Mouse (Mus musculus): ENCODE measurements at regions not wholly inside any gene's neighbourhood (a gene's known extent, or its start where the extent isn't known, plus 50 kb on each side); places are given as distances from the start of the nearest gene placed in this dataset.

DNA sequence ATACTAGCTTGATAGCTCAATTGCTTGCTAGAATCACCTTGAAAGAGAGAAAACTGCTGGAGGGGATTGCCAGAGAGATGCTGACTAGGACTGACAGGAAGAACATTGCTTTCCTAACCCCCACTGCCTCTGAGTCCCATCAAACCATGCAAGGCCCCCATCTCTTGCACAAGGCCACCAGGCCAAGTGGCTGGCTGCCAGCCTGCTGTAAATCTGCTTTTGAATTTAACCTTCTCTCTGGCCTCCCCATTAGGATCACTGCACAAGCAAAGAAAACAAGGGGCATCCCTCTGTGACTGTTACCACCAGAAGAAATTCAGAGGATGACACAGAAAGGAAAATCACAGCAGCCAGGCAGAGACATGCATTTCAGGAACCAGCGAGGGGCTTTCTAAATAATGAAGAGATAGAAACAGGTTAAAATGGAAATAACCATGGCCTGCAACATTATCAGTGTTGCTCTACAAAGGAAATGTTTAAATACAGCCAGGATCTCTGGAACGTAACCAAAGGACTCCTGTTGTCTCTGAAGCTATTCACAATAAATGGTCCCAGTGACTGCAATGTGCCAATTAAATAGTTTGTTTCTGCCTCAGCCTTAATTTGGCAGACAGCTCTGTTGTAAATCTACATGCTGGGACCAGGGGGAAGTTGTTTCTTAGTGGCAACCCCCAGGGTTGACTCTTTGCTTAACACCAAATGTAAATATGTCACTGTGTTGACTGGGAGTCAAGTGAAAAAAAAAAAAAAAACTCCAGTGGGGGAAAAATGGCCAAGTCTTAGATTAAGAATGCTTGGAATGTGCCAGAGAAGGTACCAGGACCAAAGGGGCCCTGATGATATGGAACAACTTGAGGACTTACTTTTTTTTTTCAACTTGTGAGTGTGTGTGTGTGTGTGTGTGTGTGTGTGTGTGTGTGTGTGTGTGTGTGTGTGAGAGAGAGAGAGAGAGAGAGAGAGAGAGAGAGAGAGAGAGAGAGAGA lies 233.9 kb upstream of the Epha4 start:
- Histone ChIP-seq H3K4me2 (ENCODE audit: low read depth, low read length) (no peak overlapping the region), H3K4me3 (ENCODE audit: low read length) (no peak overlapping the region), H3K36me3 (ENCODE audit: control insufficient read depth, insufficient read depth, low read length) (no peaks in the 10 kb centered on the region), H3K27ac (ENCODE audit: low read length) (no peak overlapping the region), H3K4me1 (replicated peaks; ENCODE audit: control insufficient read depth, insufficient read depth, low read length) (peaks cover 11% of the 10 kb centered on the region), H3K9ac (ENCODE audit: low read length) (no peak overlapping the region), H3K27me3 (ENCODE audit: control insufficient read depth, insufficient read depth, low read depth, low read length) (no peaks in the 10 kb centered on the region), H3K9me3 (ENCODE audit: control insufficient read depth, low read length) (no peaks in the 10 kb centered on the region)
- WGBS, result 36% methylated on average over 2 of the region's 2 CpGs
- peak; percentile 61 for ATAC-seq (ENCODE audit: low read depth)

DNA sequence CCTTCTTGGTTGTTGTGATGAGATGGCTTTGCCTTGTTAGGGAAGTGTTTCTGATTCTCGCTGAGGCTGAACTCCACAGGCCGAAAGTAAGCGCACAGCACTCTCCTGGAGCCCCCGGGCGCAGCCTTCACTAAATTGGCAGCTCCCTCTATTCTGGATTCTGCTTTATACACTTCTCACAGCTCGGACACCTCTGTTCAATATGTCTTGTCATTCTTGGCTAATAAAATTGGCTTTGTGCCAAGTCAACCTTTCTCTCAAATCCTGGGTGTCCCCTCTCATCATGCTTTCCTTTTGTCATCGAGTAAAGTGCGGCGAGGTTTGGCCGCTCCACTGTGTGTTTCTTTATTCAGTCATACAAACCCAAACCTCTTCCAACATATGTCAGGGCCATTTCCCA lies 217.2 kb upstream of the Epha4 start:
- ATAC-seq (ENCODE audit: low read depth), result no peak
- WGBS, result 81% methylated on average over 10 of the region's 10 CpGs
- H3K27me3 ChIP-seq (ENCODE audit: control insufficient read depth, insufficient read depth, low read depth, low read length), result no peaks in the 10 kb centered on the region
- no peak overlapping the region for H3K4me2 ChIP-seq (ENCODE audit: low read depth, low read length)
- no peak overlapping the region for H3K27ac ChIP-seq (ENCODE audit: low read length)
- no peaks in the 10 kb centered on the region for H3K4me1 ChIP-seq (replicated peaks; ENCODE audit: control insufficient read depth, insufficient read depth, low read length)
- H3K36me3 ChIP-seq (ENCODE audit: control insufficient read depth, insufficient read depth, low read length), result no peaks in the 10 kb centered on the region
- no peak overlapping the region for H3K9ac ChIP-seq (ENCODE audit: low read length)
- H3K4me3 ChIP-seq (ENCODE audit: low read length), result no peak overlapping the region
- H3K9me3 ChIP-seq (ENCODE audit: control insufficient read depth, low read length), result no peaks in the 10 kb centered on the region

DNA sequence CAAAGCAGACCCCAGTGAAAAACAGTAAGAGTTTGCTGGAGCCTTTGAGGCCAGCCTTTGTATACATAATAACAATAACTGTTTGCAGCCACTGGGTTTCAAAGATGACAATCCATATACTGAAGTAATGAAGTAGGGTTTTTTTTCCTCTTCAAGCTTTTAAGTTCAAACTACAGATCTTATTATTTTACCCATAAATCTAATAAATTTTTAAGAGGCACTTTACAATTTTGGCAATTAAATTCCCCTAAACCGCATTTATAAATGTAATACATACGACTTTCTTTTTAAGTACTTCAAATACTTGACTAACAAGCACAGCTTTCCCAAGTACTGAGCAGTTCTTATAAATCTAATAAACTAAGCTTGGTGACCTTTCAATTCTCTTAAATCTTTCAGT lies 212.7 kb upstream of the Epha4 start:
- H3K4me2 ChIP-seq (ENCODE audit: low read depth, low read length), result no peak overlapping the region
- H3K36me3 ChIP-seq (ENCODE audit: control insufficient read depth, insufficient read depth, low read length), result no peaks in the 10 kb centered on the region
- no peak overlapping the region for H3K4me3 ChIP-seq (ENCODE audit: low read length)
- ATAC-seq (ENCODE audit: low read depth), result no peak
- no peaks in the 10 kb centered on the region for H3K27me3 ChIP-seq (ENCODE audit: control insufficient read depth, insufficient read depth, low read depth, low read length)
- H3K9ac ChIP-seq (ENCODE audit: low read length), result no peak overlapping the region
- H3K27ac ChIP-seq (ENCODE audit: low read length), result no peak overlapping the region
- no peaks in the 10 kb centered on the region for H3K4me1 ChIP-seq (replicated peaks; ENCODE audit: control insufficient read depth, insufficient read depth, low read length)
- no peaks in the 10 kb centered on the region for H3K9me3 ChIP-seq (ENCODE audit: control insufficient read depth, low read length)
- WGBS, result 71% methylated on average over 2 of the region's 2 CpGs

DNA sequence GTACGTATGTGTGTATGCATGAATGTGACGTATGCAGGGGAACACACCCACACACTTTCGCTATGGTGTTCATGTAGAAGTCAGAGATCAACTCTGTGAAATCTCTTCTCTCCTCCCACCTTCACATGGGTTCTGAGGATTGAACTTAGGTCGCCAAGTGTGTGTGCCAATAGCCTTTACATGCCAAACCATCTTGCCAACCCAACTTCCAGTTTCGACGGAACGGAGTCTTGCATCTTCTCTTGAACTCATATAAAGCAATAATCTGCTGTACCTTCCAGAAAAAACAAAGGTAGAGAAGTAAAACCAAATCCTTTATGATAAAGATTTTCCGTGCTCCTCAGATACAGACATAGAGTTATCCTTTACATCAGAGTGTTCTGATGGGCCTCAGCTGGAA lies 208.4 kb upstream of the Epha4 start:
- Histone ChIP-seq H3K36me3 (ENCODE audit: control insufficient read depth, insufficient read depth, low read length) (no peaks in the 10 kb centered on the region), H3K4me2 (ENCODE audit: low read depth, low read length) (no peak overlapping the region), H3K27ac (ENCODE audit: low read length) (no peak overlapping the region), H3K4me1 (replicated peaks; ENCODE audit: control insufficient read depth, insufficient read depth, low read length) (no peaks in the 10 kb centered on the region), H3K4me3 (ENCODE audit: low read length) (no peak overlapping the region), H3K9me3 (ENCODE audit: control insufficient read depth, low read length) (no peaks in the 10 kb centered on the region), H3K27me3 (ENCODE audit: control insufficient read depth, insufficient read depth, low read depth, low read length) (no peaks in the 10 kb centered on the region), H3K9ac (ENCODE audit: low read length) (no peak overlapping the region)
- WGBS, result 88% methylated on average over 8 of the region's 8 CpGs
- ATAC-seq (ENCODE audit: low read depth), result no peak

DNA sequence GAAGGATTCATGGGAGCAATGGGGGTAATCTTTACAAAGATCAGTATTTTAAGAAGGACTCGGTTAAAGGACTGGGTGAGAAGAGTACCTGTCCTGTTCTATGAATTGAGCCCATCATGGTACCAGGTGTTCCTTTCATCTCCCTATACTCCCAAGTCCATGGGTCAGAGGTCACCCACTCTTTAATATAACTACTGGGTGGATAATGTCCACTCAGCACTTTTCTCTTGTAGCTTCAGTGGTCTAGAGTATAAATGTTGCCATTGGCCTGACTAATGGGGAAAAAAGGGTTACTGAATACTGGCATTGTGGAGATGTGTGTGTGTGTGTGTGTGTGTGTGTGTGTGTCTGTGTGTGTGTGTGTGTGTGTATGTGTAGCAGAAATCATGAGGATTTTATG lies 206.0 kb upstream of the Epha4 start:
- ATAC-seq (ENCODE audit: low read depth), result no peak
- Histone ChIP-seq H3K9me3 (ENCODE audit: control insufficient read depth, low read length) (no peaks in the 10 kb centered on the region), H3K36me3 (ENCODE audit: control insufficient read depth, insufficient read depth, low read length) (no peaks in the 10 kb centered on the region), H3K9ac (ENCODE audit: low read length) (no peak overlapping the region), H3K27me3 (ENCODE audit: control insufficient read depth, insufficient read depth, low read depth, low read length) (no peaks in the 10 kb centered on the region), H3K4me2 (ENCODE audit: low read depth, low read length) (no peak overlapping the region), H3K4me3 (ENCODE audit: low read length) (no peak overlapping the region), H3K4me1 (replicated peaks; ENCODE audit: control insufficient read depth, insufficient read depth, low read length) (no peaks in the 10 kb centered on the region), H3K27ac (ENCODE audit: low read length) (no peak overlapping the region)
- WGBS, result 77% methylated on average over 1 of the region's 1 CpGs

DNA sequence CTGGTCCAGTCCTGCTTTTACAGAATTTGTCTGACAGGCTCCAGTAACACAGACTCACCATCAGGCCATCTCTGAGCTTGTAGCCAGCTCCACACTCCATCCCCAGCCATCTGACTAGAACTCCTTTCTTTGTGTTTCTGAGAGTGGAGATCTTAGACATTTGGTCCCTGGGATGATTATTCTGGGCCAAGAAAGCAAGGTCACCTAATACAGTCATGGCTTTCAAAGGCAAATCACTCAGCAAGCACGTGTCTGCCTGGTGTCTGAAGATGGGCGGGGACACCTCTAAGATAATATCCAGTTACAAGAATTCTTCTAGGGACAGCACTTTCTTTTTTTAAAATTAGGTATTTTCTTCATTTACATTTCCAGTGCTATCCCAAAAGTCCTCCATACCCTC lies 198.1 kb upstream of the Epha4 start:
- H3K4me2 ChIP-seq (ENCODE audit: low read depth, low read length), result no peak overlapping the region
- no peaks in the 10 kb centered on the region for H3K27me3 ChIP-seq (ENCODE audit: control insufficient read depth, insufficient read depth, low read depth, low read length)
- H3K4me1 ChIP-seq (replicated peaks; ENCODE audit: control insufficient read depth, insufficient read depth, low read length), result no peaks in the 10 kb centered on the region
- no peak overlapping the region for H3K9ac ChIP-seq (ENCODE audit: low read length)
- H3K36me3 ChIP-seq (ENCODE audit: control insufficient read depth, insufficient read depth, low read length), result no peaks in the 10 kb centered on the region
- no peak overlapping the region for H3K27ac ChIP-seq (ENCODE audit: low read length)
- 55% methylated on average over 2 of the region's 2 CpGs for WGBS
- ATAC-seq (ENCODE audit: low read depth), result no peak
- no peak overlapping the region for H3K4me3 ChIP-seq (ENCODE audit: low read length)
- no peaks in the 10 kb centered on the region for H3K9me3 ChIP-seq (ENCODE audit: control insufficient read depth, low read length)

DNA sequence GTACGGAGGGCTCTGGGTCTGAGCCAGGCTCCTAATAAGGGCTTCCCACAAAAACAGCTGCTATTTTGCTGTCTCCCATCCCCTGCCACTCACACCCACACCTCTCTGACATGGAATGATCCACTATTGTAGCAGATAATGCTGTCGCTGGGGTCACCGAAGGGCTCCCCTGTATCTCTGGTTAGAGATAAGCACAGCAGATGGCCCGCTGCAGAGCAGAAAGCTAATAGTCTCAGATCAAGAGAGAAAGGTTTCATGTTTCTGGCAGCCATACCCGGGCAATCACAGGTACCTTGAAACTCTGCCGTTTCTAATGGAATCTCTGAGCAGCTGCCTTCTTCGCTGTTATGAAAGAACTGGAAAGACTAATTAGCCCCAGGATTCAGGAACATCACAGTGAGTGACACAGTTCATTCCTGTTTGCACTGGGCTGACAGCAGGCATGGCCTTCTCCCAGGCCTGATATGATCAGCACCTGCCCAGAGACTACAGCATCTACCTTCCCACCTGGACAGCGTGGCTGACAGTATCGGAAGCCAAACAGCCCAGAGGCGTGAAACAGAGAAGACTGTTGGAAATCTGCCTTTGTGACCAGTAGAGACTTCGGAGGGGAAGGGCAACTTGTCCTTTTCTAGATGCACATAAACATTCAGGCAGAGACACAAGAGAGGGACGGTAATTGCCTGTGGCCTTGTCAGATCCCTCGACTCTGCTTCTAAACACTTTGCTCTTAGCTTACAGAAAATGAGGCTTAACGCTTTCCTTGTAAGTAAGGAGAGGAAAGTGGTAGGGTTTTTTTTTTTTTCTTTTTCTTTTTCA lies 193.5 kb upstream of the Epha4 start:
- H3K4me1 ChIP-seq (replicated peaks; ENCODE audit: control insufficient read depth, insufficient read depth, low read length), result no peaks in the 10 kb centered on the region
- no peak overlapping the region for H3K4me3 ChIP-seq (ENCODE audit: low read length)
- no peaks in the 10 kb centered on the region for H3K36me3 ChIP-seq (ENCODE audit: control insufficient read depth, insufficient read depth, low read length)
- H3K27ac ChIP-seq (ENCODE audit: low read length), result no peak overlapping the region
- H3K9ac ChIP-seq (ENCODE audit: low read length), result no peak overlapping the region
- H3K9me3 ChIP-seq (ENCODE audit: control insufficient read depth, low read length), result no peaks in the 10 kb centered on the region
- no peaks in the 10 kb centered on the region for H3K27me3 ChIP-seq (ENCODE audit: control insufficient read depth, insufficient read depth, low read depth, low read length)
- ATAC-seq (ENCODE audit: low read depth), result no peak
- no peak overlapping the region for H3K4me2 ChIP-seq (ENCODE audit: low read depth, low read length)
- WGBS, result 15% methylated on average over 14 of the region's 14 CpGs

DNA sequence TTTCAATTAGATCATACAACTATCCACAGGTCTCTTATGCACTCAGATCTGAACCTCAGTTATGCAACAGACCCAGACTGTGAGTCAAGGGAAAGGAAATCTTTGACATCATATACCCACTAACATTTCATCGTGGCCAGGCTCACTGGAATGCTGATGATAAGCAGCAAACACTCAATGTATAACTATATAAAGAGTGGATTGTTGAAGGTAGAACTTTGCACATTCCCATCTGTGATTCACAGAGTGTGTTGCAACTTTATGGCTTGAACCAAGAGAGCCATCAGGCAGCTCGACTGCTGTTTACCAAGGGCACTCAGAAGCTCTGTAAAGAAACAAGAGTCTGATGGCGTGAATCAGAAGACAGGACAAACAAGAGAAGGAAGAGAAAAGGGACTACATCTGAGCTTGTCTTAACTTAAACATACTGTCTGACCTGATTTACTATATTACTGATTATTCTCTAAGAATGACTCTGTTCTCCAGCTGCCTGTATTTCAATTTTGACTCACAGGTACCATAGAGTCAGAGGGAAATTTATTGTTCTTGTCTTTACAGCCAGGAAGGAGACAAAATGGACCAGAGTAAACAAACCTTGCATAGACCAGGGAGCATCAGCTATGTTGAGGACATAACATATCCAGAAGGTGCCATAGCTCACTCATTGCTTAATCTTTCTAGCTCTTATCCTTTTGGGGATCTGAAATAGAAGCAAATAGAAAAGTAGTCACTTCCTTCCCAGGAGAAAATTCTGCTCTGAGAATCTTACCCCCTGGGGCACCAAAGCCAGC lies 180.5 kb upstream of the Epha4 start:
- Histone ChIP-seq H3K4me1 (replicated peaks; ENCODE audit: control insufficient read depth, insufficient read depth, low read length) (no peaks in the 10 kb centered on the region), H3K36me3 (ENCODE audit: control insufficient read depth, insufficient read depth, low read length) (no peaks in the 10 kb centered on the region), H3K9me3 (ENCODE audit: control insufficient read depth, low read length) (no peaks in the 10 kb centered on the region), H3K27ac (ENCODE audit: low read length) (no peak overlapping the region), H3K4me3 (ENCODE audit: low read length) (no peak overlapping the region), H3K4me2 (ENCODE audit: low read depth, low read length) (no peak overlapping the region), H3K9ac (ENCODE audit: low read length) (no peak overlapping the region), H3K27me3 (ENCODE audit: control insufficient read depth, insufficient read depth, low read depth, low read length) (no peaks in the 10 kb centered on the region)
- ATAC-seq (ENCODE audit: low read depth), result peak; percentile 85
- WGBS, result 42% methylated on average over 3 of the region's 3 CpGs

DNA sequence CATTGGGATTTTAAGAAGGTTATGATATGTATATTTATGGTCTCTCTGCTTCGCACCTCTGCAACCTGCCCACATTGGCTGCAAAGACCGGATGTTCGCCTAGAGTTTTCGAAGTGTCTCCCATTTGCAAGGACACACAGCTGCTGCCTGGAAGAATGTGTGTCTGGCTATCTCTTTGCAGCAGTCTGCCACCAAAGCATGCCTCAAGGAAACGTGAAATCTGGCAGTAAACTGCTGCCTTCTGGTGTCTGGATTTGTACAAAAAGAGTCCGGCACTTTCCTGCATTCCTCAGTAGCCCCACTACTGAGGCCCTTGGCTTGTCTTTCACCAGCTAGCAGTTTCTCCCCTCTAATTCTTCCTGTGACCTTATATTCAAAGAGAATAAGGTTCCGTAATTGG lies 148.5 kb upstream of the Epha4 start:
- no peak overlapping the region for H3K9ac ChIP-seq (ENCODE audit: low read length)
- H3K36me3 ChIP-seq (ENCODE audit: control insufficient read depth, insufficient read depth, low read length), result no peaks in the 10 kb centered on the region
- H3K4me2 ChIP-seq (ENCODE audit: low read depth, low read length), result no peak overlapping the region
- H3K9me3 ChIP-seq (ENCODE audit: control insufficient read depth, low read length), result no peaks in the 10 kb centered on the region
- H3K4me1 ChIP-seq (replicated peaks; ENCODE audit: control insufficient read depth, insufficient read depth, low read length), result no peaks in the 10 kb centered on the region
- H3K27me3 ChIP-seq (ENCODE audit: control insufficient read depth, insufficient read depth, low read depth, low read length), result no peaks in the 10 kb centered on the region
- ATAC-seq (ENCODE audit: low read depth), result no peak
- 80% methylated on average over 7 of the region's 7 CpGs for WGBS
- H3K4me3 ChIP-seq (ENCODE audit: low read length), result no peak overlapping the region
- no peak overlapping the region for H3K27ac ChIP-seq (ENCODE audit: low read length)

Measured in lung, embryonic 16.5 days (tissue).